Mouse (Mus musculus) cerebellum, adult 11-12 months (tissue): ENCODE measurements at regions not wholly inside any gene's neighbourhood (a gene's known extent, or its start where the extent isn't known, plus 50 kb on each side); places are given as distances from the start of the nearest gene placed in this dataset.

Source experiments
- DNase-seq: peaks from one replicate; pipeline ENCODE4 v3.0.0; 2022

DNA sequence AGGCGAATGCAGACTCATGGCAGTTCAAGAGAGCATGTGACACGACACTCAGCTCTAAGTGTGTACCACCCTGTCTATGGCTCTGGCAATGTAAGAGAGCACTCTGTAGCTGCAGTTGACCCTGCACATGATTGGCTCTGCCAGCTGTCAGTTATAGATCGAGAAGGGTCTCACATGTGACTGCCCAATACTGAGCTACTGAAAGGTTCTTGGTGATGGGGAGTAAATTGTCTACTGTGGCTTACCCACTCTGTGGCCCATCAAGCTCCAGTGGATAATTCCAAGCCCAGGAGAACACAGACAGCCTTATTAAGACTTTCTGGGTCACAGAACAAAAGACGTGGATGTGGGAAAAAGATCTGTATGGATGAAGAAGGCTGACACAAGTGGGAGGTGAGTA, 920.3 kb downstream of the A830018L16Rik start:
- DNase-seq: no peak

DNA sequence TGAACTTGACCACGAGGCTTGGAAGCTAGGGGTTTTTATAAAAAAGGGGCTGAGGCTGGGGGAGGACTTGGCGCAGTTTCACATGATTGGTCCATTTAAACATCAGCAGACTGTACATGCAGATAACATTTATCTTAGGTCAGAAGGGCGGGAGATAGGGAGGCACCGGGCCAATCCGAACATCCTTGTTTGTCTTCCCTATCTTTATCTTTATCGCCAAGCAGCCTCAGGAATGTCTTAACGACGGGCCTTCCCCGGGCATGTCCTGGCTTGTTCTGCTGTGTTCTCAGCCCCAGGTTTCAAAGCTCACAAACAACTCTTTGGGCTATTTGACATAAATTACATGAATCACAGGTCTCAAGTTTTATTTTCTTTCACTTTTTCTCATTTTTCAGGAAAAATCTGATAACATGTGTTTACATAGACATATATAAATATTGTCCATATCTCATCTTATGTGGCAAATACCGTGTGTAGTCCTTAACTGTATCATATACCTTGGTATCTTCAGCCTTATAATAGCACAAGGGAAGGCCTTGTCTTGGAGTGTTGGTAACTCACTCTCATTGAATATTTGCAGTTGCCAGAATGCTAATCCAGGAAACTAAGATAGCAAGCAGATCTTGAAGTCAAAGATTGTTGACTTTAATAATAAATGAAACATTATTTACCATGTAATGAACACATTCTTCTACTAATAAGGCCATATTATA, 931.0 kb downstream of the A830018L16Rik start:
- DNase-seq: no peak

DNA sequence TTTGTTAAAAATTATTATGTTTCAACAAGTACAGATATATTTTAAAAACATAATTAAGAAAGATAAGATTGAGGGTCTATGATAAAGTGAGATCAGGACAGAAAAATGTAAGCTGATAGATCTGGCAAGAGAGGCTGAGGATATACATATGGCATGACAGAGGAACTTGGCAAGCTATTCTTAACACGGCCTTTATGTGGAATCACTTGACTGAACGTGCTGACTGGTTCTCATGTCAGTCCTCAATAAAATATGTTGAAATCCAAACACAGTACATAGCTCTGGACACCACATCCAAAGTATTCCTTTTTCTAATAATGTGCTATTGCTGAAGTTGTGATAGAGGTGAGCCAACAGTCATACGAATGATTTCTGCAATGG, 931.5 kb downstream of the A830018L16Rik start:
- DNase-seq: no peak

DNA sequence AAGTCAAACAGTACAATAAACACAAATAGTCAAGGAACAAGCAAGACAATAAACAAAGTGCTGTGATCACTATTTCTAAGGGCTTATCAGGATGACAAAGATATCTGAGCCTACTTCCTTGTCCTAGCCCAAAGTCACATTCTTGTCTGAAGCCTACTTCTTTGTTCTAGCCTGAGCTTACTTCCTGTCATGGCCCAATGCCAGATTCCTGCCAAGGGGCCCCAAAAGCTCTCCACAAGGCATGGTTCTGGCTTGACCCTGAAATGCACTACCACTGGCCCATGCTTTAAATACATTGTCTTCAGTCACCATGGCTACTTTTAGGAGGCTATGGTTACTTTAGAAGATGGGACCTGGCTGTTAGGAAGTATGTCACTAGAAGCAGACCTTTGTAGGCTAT, 940.6 kb downstream of the A830018L16Rik start:
- DNase-seq: no peak

DNA sequence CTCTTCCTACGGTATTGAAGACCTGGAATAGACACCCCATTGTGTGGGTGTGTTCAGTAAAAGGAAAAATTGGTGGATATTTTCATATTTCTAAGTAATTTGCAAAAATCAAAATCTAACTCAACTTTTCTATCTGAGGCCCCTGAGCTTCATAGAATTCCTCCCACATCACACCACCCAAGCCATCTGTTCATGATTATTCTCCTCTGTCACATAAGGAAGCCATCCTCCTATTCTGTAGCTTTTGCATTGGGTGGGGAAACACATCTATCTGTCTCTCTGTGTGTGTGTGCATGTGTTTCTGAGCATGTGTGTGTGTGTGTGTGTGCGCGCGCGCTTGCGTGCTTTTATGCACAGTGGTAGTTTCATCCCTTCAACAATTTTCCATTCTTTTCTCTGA, 954.0 kb downstream of the A830018L16Rik start:
- no peak for DNase-seq

DNA sequence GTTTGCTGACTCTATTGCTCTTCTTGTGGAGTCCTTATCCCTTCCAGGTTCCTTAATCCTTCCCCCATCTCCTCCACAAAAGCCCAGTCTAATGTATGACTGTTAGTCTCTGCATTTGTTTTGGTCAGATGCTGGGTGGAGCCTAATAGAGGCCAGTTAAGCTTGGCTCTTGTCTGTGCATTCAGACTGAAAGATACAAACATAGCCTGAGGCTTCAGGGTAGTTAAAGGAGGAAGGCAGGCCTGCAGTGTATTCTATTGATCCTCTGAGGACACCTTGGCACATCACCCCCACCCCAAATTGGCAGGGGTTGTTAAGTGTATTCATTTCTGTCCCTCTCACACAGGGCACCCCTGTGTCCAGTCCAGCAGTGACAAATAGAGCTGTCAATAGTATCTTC, 959.1 kb downstream of the A830018L16Rik start:
- no peak for DNase-seq

DNA sequence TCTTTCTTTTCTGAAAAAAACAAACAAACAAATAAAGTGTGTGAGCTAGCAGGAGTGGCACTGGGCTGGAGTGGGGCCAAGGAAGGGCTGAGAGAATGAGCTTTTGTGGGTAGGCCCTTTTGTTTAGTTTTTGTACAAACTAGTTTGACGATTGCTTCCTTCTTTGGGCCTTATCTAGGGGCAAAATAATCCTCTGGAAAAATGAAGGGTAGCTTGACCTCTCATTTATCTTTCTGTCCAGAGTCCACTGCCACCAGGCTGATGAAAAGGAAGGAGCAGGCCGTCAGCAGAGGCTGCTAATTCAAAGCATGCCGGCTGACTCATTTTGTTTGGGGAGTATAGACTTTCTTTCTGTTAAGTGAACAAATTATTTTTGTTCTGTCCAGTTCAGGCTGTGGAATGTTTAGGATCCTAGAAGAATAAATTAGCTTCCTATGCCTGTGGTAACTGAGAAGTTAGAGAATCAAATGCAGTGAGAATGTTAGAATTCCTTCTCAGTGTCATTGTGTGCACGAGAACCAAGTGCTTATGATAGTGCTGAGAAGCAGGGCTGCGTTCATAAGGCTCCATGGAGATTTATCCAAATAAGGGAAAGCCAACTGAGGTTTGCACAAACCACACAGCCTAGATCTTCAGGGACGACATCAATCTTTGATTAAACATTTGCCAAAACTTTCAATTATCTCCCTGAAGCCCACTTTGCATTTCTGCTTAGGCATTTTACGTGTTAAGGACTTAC, 984.4 kb downstream of the A830018L16Rik start:
- no peak for DNase-seq

DNA sequence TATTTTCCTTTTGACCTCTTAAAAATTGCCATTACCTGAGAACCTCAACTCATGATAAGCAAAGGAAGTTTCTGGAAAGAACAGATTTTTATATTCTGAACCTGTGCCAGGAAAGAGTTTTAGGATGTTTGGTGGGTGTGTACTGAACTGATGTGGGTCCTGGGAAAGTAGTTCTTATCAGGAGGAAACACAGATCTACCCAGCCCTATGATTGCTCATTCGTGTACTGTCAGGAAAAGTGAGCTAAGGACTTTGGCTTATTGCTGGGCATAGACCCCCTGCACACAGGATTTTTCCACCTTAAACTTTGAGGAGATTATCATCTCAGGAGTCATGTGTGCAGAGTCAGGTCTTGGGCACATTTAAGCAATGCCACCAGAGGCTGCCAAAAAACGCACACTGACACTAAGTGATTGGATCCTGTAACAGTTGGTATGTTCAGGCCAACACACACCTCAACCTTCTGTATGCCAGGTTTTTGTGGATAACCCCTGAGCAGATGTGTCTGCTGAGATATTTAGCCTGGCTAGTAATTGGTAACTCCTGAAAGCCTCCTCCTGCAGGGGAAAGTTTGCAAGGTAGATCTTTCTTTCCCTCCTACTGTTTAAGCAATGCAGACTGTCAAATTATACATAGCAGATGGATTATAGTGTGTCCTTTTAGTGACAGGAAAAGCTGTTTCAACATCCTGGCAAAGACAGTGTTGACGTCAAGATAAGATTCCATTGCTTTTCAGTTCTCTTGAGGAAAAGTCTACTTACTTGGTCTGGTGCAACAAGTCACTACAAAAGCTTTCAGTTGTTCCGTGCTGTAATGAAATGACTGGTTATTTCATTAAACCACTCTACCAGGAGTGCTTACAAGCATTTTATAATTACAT, 991.7 kb downstream of the A830018L16Rik start:
- DNase-seq: no peak

DNA sequence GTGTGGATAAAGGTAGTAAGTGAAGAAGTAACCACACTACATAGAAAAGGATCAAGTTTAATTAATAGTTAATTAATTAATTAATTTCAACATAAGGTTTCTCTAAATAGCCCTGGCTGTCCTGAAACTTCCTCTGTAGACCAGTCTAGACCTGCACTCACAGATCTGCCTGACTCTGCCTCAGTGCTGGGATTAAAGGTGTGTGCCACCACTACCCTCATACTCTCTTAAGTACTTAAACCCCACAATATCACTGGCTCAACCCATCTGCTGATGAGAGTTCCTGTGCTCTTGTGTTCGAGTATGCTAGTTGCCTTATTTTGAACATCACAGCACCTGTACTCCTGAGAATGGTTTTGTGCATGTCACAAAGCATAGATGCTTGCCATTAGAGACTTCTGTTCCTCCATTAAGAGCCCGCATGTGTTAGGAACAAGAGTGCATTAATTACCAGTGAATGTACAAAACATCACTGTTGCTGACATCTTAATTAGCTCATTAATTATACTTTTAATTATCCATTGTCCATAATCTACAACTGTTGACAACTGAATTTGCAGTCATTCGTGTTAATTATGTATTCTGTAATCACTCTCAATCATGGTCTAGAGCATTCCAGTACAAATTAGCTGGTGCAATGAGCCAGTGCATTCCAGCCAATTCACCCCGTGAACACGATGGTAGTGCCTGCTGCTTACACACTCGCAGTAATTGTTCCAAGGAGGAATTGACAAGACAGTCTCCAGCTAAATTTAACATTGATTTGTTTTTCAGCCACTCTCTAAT, 996.0 kb downstream of the A830018L16Rik start:
- DNase-seq: no peak

DNA sequence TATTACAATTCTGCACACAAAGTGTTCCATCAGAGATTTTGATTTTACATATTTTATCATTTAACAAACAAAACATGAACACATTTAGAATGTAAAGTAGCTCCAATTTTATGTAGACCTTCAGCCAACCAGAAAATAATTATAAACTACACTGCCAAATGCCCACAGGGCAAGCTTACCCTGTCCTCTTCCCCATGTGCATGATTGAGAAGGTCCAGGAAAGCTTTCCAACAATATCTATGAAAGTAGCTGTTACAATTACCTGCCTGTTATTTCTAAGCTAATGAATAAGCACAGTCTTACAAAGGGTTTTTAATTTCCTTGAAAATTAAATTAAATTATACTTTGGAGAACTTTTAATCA, 996.6 kb downstream of the A830018L16Rik start:
- no peak for DNase-seq

DNA sequence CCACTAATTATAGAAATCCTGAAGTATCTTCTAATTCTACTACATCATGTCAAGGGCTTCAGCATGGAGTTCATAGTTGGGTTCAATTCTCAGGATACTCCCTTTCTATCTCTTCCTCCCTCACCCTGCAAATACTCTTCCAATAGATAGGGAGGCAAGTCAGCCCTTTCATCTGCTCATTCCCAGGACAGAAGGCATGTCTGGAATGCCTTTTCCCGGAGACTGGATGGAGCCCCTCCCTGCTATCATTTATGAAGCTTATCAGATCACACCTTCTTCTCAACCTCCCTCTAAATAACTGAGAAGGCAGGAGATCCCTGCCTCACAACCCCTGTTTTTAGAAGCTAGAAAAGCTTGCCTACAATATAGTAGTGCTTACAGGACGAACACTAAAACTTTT, 1010.6 kb downstream of the A830018L16Rik start:
- DNase-seq: no peak

DNA sequence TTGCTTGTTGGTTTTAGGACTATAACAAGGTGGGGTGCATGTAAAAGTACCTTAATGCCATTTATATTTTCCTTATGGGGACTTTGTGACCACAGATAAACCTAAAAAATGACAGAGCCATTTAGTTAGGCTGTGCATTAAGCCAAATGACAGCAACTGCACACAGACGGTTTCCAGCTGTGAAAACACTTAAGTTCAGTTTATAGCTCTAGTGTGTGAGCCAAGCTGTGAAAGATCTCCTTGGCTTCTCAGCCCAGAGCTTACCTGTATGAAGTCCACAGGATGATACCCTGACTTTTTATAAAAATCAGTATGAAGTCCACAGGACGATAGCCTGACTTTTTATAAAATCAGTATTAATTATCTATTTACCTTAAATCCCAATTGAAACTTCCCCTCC, 1024.0 kb downstream of the A830018L16Rik start:
- no peak for DNase-seq

DNA sequence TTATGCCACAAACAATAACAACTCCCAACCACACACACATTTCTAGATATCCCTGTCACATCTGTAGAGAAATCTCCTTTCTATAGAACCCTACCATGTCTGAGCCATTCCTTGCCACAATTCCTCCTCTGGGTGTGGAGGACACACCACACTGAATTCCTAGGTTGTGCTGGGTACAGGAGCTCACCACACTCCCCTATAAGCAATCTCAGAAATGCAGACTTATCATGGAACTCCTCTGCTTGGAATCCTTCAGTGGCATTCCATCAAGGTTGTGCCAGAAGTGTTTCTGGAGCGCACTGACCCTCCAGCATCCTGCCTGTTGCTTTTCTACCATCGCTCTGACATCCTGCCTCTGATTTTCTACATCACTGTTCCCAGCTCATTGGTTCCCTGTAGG, 1052.3 kb downstream of the A830018L16Rik start:
- no peak for DNase-seq

DNA sequence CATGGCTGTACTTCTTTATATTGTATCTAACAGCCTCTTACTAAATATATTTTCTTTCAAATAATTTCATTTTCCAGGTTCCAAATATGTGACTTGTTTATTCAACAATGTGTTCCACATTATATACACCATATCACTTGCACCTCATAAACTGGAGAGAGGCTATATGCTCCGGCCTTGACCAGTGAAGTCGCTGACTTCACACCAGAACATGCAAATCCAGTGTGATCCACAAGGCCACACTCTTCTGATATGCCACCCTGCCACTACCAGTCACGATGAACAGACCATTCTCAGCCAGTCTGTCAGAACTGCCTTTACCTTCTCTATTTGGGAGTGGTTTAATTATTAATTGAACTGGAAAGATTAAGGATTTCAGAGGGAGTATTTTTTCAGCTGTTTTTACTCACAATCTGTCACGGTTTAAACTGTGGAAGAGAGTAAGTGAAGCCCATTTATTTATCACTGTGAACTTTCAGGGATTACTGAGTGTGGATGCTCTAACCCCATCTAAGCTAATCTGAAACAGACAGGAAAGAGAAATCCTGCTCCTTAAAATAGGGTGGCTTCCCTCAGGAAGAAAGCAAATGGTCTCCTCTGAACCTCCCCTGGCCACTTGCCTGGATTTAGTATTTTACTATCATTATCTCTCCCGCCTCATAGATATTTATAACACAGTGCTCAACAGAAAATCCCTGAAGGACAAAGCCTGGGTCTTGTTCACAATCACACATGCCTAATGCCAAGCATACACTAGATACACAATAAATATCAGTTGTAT, 1065.3 kb downstream of the A830018L16Rik start:
- DNase-seq: no peak

DNA sequence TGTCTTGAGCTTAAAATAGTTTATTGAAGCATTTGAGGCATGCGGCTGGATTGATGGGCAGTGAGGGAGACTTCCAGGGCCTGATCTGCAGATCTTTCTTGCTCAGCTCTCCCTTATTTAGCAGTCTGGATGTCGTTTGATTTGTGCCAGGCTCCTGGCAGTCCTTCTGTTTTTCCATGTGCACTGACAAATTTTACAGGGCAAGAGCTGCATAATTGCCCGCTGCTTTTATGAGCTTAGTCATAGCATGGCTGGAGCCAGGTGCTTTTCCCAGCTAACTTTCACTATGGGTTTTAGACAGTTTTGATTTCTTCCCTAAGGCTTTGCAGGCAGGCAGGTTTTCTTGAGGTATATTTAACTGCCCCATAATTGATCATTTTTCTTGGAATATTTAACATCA, 1086.5 kb downstream of the A830018L16Rik start:
- no peak for DNase-seq

DNA sequence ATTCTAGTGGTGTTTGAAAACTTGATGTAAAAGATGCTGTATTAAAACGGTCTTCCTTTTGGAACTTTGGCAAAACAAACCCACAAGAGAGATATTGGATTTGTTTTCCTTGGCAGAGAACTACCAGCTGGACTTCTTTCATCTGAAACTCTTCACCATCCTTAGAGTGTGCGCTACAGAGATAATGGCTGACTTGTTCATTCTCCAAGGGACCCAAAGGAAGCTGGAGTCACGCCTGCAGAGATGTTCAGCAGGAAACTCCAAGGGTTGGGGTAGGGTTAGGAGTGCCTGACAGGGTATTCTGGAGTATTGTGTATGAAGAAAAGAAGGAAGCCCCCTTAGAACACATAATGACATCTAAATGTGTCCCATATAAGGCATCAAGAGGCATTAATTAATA, 1094.1 kb downstream of the A830018L16Rik start:
- no peak for DNase-seq

DNA sequence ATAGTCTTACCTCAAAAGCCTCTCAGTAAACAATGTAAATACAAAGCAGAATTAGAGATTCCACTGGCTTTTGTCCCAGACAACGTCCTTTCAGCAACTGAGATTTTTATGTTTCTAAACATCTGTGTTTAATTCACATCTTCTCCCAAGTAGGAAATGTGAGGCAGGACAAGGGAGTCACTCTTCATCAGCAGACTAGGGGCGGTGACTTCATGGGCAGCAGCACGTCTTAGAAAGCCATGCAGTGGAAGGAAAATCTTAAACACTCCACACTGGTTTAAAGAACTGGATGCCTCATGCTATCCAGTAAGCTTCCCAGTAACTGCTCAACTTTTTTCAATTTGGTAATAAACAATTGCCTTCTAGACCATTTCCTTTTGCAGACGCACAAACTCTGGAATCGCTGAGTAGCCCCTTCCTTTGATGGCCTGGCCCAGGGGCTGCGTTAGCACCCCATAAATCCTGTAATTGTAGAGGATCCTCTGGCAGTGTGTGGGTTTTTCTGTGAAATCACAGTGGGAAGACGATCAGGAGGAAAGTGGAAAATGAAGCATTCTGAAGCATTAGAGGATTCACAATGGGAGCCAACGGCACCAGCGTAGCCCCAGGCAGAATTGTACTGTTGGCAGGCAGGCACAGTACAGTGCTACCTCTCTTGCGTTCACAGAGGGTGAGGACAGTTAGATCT, 1096.4 kb downstream of the A830018L16Rik start:
- DNase-seq: no peak

DNA sequence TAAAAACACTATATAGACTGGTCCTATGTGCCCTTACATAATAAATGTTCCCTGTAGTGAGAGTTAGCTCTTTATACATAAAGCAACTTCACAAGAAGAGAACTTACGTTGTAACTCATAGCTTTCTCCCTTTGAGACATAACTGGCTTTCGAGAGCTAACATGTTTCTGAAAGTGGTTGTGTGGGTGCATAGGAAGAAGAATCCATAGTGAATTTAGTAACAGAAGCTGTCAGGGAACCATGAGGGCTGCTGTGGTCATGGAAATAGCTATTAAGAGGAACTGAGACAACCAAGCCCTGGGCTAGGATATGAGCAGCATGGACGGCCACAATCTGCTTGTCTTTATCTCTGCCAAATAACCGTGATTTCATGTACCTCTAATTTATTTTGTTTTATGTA, 1105.7 kb downstream of the A830018L16Rik start:
- no peak for DNase-seq

DNA sequence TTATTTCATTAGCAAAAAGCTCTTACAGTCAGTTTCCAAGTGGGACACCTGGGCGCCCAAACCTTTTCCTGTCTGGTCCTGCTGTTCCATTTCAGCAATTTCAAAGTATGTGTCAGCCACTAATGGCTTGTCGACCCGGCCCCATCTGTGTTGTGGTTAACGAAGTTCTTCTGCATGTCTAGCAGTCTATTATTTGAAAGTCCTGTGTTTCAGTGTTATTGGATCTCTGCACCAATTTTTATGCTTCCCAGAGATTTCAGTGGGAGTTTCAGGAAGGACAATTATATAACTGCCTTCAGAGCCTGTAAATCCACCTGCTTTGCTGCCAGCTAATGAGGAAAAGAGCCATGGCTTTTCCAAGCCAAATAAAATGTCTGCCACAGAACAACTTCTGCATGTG, 1142.0 kb downstream of the A830018L16Rik start:
- DNase-seq: no peak

DNA sequence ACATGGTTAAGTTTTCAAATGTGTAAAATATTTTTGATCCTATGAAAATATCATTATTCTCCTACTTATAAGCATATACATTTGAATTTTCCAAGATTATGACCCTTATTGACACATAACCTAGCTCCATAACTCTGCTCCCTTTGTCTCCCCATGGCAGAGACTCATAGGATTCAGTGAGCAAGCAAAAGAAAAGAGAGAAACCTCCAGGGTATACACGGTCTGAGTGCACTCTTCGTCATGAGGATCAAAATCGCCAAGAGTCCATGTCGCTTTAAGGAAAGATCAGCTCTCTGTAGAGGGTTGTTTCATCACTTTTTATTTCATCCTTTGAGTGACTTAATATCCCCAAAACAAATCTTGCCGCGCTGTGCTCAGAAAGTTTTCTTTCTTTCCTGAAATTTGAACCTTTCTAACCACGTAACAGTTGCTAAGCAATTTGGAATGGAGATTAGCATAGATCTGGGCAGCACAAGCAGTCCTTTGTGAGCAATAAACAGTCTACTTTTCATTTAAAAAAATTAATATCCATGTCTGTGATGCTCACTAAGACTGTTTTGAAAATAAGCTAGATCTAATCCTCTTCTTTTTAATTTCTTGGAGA, 1158.0 kb downstream of the A830018L16Rik start:
- DNase-seq: no peak

DNA sequence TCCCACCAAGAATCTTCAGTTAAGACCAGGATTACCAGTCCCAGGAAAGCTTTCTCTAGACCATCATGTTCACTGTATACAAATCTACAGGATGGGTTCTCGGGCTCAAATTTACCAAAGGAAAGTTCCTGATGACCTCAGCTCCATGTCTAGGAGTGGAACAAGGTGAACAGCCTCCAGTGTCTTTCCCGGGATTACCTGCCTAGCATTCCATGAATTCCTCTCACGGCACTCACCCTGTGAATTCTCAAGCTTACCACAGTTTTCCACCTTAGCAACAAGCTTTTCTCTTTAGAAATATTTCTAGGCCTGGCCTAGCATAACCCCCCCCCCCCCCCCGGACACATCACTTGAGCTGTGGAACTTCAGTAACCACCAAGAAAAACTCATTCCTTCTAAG, 1158.9 kb downstream of the A830018L16Rik start:
- no peak for DNase-seq
